Mouse (Mus musculus) kidney, adult 11 months (tissue): Measurements from ENCODE around the gene Fignl1.

Experiments
- DNase-seq: peaks from one replicate; pipeline ENCODE4 v3.0.0; 2022

The Fignl1 gene

DNA sequence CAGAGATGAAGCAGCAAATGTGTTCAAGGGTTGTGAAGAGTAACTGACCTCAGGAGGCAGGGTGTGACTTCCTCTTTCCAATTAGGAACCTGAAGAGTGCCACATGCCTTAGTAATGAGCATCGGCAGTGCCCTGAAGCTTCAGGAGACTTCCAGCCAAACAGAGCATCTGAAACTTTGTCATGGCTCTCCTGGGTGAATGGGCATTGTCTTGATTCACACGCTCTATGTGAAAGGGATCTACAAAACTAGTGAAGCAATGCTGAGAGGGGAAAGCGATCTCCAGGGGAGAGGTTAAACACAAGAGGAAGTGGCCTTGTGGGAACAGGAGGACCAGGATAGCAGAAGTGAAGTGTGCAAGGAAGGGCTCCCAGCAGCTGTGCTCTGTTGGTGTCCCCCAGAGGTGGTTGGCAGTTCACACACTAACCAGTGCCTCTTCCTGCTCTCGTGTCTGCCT is 45.5 kb downstream of the Fignl1 start:
- no peak for DNase-seq

DNA sequence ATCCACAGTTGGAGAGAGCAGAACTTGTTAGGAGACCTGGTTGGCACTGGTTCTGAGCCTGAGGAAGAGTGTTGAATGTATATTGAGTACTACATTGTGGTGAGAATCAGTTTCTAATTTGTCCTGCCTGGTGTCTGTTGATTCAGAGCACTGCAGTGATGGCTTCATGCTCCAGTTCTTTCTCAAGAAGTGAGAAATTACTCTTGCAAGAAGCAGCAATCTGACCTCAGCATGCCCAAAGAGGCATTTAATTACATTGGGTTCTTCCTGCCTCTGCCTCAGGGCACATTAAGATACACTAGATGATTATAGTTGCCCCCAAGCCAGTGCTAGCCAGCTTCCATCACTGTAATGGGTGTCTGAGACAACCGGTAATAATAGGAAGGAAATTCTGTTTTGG is 49.9 kb downstream of the Fignl1 start:
- DNase-seq = no peak

DNA sequence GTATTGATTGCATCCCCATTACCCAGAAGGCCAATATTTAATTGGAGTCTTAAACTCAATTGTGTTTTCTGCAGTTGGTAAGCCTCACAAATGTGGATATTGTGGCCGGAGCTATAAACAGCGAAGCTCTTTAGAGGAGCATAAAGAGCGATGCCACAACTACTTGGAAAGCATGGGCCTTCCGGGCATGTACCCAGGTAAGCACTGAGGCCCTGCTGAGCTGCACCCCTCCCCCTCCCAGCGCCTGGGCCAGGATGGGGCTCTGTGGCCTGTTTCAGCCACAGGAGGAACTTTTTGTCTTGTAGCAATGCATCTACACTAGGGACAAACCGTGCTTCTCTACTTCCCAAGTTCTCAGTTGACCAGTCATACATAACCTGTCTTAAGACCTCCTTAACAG is 50.6 kb downstream of the Fignl1 start:
- no peak for DNase-seq

DNA sequence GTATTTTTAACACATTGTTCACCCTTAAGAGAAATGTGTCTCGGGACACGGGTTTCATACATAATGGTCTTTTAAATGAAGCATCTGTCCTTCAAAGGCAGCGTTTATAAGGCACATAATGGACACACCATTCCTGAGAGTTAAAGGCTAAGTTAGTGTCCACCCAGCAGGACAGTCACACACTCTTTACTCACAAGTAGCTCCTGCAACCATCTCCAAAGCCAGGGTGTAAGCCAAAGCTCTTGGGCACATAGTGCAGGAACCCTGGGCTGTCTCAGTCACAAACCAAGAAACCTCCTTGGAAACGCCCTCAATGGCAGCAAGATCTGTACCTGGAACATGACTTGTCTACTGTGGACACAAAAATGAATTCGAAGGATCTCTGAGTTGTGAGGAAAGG is 55.9 kb downstream of the Fignl1 start:
- DNase-seq = no peak

DNA sequence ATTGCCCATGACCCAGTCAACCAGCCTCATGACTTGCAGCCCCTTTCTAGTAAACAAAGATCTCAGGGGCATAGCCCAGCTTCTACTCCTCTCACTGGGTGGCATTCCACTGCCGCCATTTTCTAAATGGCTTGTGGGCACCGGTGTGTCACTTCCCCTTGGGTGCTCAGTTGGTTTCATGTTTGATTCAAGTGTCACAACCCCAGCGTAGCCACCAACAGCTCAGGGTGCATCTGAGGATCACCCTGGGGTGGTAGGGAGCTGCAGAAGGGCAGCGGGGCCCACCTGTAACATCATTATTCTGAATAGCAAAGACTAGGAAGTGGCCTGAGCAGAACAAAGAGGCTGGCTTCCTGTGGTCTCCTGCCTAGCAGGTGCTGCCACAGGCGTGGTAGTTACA is 57.7 kb downstream of the Fignl1 start:
- no peak for DNase-seq

DNA sequence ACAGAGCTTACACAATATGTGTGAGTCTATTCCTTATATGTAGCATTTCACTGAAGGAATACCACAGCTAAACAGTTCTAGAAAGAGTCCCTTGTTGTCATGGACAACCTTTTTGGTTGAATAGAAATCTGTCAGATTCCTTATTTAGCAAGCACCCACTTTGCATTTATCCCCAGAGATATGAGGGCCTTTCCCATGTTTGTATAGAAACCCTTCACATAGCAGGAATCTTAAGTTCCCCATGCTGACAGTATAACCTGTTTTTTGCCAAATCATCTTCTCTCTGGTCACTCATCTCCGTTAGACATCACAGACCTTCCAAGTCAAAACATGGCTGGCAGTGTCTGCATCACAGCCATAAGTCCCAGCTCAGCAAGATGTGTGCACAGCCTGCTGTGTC is 64.5 kb downstream of the Fignl1 start:
- no peak for DNase-seq

DNA sequence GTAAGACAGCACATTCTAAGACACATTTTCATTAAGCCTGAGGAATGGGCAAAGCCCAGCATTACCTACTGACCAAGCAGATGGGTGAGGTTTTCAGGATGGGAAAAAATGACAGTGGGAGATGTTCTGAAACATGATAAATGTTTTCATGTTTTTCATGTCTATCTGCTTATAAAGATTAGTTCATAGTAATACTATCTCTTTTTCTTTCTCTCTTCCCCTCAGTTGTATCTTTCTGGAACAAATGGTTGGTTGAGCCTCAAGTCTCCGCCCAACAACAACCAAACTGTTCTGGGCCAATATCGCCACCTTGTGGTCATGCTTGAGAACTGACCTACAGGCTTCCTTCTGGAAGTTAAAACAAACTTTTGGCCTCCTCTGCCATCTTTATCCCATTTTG is 66.1 kb downstream of the Fignl1 start:
- DNase-seq = no peak

DNA sequence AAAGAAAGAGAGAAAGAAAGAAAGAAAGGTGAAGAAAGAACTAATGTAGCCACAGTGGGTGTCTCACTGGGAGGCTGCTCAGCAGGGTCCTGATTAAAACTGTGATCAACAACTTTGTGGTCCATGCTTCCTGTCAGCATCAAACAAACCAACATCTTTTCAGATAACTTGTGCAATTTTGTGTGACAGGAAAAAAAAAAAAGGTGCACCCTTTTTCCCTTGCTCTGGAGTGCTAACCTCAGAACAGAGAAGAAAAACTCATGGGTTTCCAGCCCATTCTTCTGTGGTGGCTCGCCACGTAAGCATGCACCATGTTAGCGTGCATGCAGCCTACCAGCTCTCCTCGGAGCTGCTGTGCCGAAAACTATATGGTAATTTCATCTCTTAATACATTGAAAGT is 67.2 kb downstream of the Fignl1 start:
- DNase-seq = no peak

DNA sequence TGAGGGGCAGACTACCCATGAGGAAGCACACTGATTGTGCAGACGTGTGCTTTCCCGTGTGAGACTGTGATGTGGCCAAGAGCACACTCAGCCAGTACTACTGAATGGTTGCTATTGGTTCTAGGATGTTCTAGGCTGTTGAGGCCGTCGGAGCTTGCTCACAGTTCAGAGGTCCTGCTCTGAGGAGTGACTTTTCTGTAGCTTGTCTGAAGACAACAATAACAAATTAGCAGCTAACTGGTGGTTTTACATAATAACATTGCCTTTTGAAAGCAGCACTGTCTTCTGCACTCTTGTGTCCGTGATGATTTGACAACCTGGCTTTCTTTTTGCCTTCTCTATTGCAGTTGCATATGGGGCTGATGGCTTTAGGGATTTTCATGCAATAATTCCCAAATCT is 68.2 kb downstream of the Fignl1 start:
- DNase-seq = no peak

DNA sequence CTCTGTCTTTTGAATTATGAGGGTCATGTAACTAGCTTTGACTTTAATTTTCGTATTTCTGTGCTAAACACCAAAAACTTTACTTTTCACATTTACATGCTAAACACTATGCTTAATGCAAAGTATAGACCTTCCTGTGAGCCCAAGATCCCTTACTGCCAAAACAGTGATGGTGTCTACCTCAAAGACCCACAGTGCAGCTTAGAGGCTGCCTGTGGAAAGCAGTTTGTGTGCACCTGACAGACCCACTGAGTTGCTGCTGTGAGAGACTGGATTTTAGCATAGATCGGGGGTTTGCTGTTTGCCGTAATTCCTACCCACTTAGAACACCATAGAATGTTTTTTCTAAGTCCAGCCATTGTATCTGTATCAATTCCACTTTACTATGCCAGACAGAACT is 69.7 kb downstream of the Fignl1 start:
- no peak for DNase-seq

DNA sequence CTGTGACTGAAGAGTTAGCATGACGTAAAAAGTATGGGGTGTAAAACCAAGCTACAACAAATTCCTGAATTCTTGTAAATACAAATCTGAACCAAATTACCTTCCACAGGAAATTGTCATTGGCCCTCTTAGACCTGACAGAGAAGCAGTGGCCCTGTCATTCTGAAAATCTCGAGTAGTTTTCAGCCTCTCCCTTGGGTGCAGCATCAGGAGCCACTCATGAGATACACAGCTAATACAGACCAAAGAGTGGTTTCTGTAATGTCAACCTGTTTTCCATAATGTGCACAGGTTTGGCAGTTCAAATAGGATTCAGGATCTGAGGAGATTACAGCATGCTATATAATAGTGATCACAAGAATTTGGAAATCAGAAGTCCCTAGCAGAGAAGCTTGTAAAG is 71.2 kb downstream of the Fignl1 start:
- no peak for DNase-seq
